ENCODE assay signal across 9 mouse cellular contexts in the genomic region with DNA sequence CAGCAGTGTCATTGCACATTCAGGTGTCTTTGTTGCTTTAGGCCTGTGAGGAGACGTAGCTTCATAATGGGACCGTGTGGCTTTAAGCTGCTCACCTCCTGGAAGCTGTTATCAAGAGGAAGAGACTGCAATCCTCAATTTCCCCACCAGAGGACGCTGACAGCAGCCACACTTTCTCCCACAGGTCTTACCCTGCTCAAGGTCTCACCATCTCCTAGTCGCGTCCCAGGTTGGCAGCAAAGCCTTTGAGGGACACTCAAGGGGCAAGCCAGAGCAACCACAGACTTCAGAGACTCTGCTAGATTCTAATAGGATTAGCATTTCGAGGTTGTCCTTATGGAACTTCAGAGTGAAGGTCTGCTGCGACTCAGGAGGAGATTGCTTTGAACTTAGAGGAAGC.
DNase-seq lines count a peak whose midpoint lies in the region; ATAC-seq lines count a peak whose summit lies in the region.
"Had no signal": no experiment of that assay in that cellular context is flagged by ENCODE, and none has a peak within 500 bp of the region (broad histone marks: within the 10 kb centered on the region; RNA-seq: fewer than 3 reads in every experiment).

No protein-coding gene starts in this region.

- H3K27me3 ChIP-seq in limb, embryonic 11.5 days (ENCODE audit: control insufficient read depth, insufficient read depth, low read length), result no peaks in the 10 kb centered on the region
- peaks cover 10% of the 10 kb centered on the region for H3K27me3 ChIP-seq in limb, embryonic 10.5 days (ENCODE audit: low read depth, poor library complexity, severe bottlenecking)
- H3K27me3 ChIP-seq: lung, embryonic 15.5 days had no signal

- peak; percentile 42 to 68 for DNase-seq in cerebellum, postnatal 14 days
- DNase-seq in cerebellum, adult 9-11 months, result no peak
- peak; percentile 56 for DNase-seq in limb, embryonic 11.5 days (ENCODE audit: low spot score)
- DNase-seq in limb, embryonic 10.5 days (ENCODE audit: low spot score), result no peak
- DNase-seq in embryo, embryonic 10 days (ENCODE audit: low spot score), result peak; percentile 40
- DNase-seq in lung, postnatal 36 days, result peak; percentile 51
- no peak for DNase-seq in MN1 (ENCODE audit: low spot score)

- 0 out of 2 replicates have a peak, but pooled peaks cover 2% of the 10 kb centered on the region for H3K4me1 ChIP-seq in limb, embryonic 11.5 days (ENCODE audit: control insufficient read depth, insufficient read depth, low read length)
- H3K4me1 ChIP-seq in limb, embryonic 10.5 days, result peaks cover 17% of the 10 kb centered on the region

- no peak overlapping the region for H3K4me2 ChIP-seq in limb, embryonic 11.5 days (ENCODE audit: low read depth, severe bottlenecking)
- H3K4me2 ChIP-seq: lung, embryonic 15.5 days had no signal

- H3K9ac ChIP-seq in limb, embryonic 11.5 days (ENCODE audit: low read length), result no peak overlapping the region
- H3K9ac ChIP-seq: lung, embryonic 15.5 days had no signal

- no peaks in the 10 kb centered on the region for H3K9me3 ChIP-seq in limb, embryonic 11.5 days (ENCODE audit: control insufficient read depth, low read length)
- no peaks in the 10 kb centered on the region for H3K9me3 ChIP-seq in limb, embryonic 10.5 days (replicated peaks)
- H3K9me3 ChIP-seq: lung, embryonic 15.5 days had no signal

- 20% methylated on average over 7 of the region's 7 CpGs for WGBS in limb, embryonic 11.5 days
- WGBS in limb, embryonic 10.5 days, result 24% methylated on average over 7 of the region's 7 CpGs

- ATAC-seq in limb, embryonic 11.5 days (ENCODE audit: insufficient number of reproducible peaks, low FRiP score, low TSS enrichment, low read depth), result no peak
- ATAC-seq in inflammation-experienced regulatory T-cells, adult 6 months, result no peak

- H3K36me3 ChIP-seq in limb, embryonic 11.5 days (ENCODE audit: control insufficient read depth, insufficient read depth, low read length), result no peaks in the 10 kb centered on the region
- H3K36me3 ChIP-seq in limb, embryonic 10.5 days, result no peaks in the 10 kb centered on the region
- H3K36me3 ChIP-seq: lung, embryonic 15.5 days had no signal

- H3K4me3 ChIP-seq in limb, embryonic 11.5 days (ENCODE audit: low read depth, low read length), result no peak overlapping the region
- no peak overlapping the region for H3K4me3 ChIP-seq in limb, embryonic 10.5 days
- H3K4me3 ChIP-seq: lung, embryonic 15.5 days had no signal

- no peak overlapping the region for H3K27ac ChIP-seq in limb, embryonic 11.5 days (replicated peaks; ENCODE audit: low read depth, low read length)
- no peak overlapping the region for H3K27ac ChIP-seq in limb, embryonic 10.5 days
- H3K27ac ChIP-seq: lung, embryonic 15.5 days had no signal

Comparison
In these comparisons a context has a peak if more than half of its experiments do, and no peak if none do; other contexts are left out.
1. DNase-seq: peak in cerebellum, postnatal 14 days (2 of 2), limb, embryonic 11.5 days (single experiment), embryo, embryonic 10 days (single experiment) and lung, postnatal 36 days (single experiment); none in cerebellum, adult 9-11 months (single experiment), limb, embryonic 10.5 days (single experiment) and MN1 (single experiment).